In the genomic region with DNA sequence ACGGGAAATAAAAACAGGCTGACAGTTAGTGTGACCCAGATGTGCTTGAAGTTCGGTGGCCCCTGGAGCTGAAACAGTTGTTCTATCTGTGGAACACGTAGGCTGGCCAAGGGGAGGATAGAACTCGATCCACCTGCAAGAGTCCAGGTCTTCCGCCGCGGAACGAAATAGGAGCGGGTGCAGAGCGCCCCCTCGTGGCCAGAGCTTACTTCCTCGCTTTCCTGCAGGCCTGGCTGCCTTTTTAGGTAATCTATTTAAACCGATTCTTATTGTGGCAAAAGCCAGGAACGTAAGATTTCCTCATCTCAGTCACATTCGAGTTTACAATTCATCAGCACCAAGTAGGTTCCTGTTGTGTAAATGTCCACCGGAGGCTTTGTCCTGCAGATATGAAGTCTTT, we compare ENCODE assay signal across 8 mouse cellular contexts. TPM values are rescaled to one million over a fixed set of nuclear protein-coding genes. Genes with fewer than 3 reads are reported as not detected.
DNase-seq lines count a peak whose midpoint lies in the region; ATAC-seq and TF ChIP-seq lines count a peak whose summit lies in the region.

No protein-coding gene starts in this region.

- no peak overlapping the region for H3K4me3 ChIP-seq in C2C12 (ENCODE audit: insufficient read depth, poor library complexity, severe bottlenecking)
- H3K4me3 ChIP-seq in G1E (ENCODE audit: low read depth, low read length): no peak overlapping the region

- intact Hi-C loops in gastrocnemius, postnatal 14 days (cut with DNase I; ENCODE audit: low total_unique reads): no loop called here

- TF ChIP-seq CTCF in C2C12 (IDR thresholded peaks at IDR 0.05; ENCODE audit: control insufficient read depth, insufficient read depth, insufficient read length) (peak; percentile 70), G1E (IDR thresholded peaks at IDR 0.05; ENCODE audit: low read depth, low read length) (peak; percentile 79)

- peak; percentile 66 for DNase-seq in G1E (ENCODE audit: low spot score)
- DNase-seq in cerebellum, adult 9-10 months: peak; percentile 86
- DNase-seq in gastrocnemius, postnatal 14 days: peak; percentile 62
- peak; percentile 14 for DNase-seq in large intestine, adult 2 months (ENCODE audit: low read depth, low spot score)
- DNase-seq in lung, postnatal 4 days: peak; percentile 55 to 72
- peak; percentile 26 for DNase-seq in skeletal muscle tissue, adult 2 months (ENCODE audit: low read depth, low spot score)

- H3K27me3 ChIP-seq in C2C12 (ENCODE audit: control insufficient read depth, insufficient read depth, insufficient read length): peaks cover 64% of the 10 kb centered on the region
- H3K27me3 ChIP-seq in G1E (ENCODE audit: insufficient read depth, low read length): peaks cover 45% of the 10 kb centered on the region

- H3K36me3 ChIP-seq in C2C12 (ENCODE audit: control insufficient read depth, insufficient read depth) (no peaks in the 10 kb centered on the region), G1E (replicated peaks) (no peaks in the 10 kb centered on the region)

- no peak for ATAC-seq in G1E (ENCODE audit: extremely low read depth, insufficient number of reproducible peaks, low FRiP score, poor library complexity, severe bottlenecking)
- no peak for ATAC-seq in erythroid progenitor cell, adult 5-6 weeks (replicated peaks; ENCODE audit: low FRiP score, poor library complexity, severe bottlenecking)

- no peaks in the 10 kb centered on the region for H3K79me2 ChIP-seq in C2C12 (ENCODE audit: control insufficient read depth, insufficient read depth)

- H3ac ChIP-seq in C2C12 (ENCODE audit: control insufficient read depth, insufficient read length, low read depth): no peak overlapping the region

- 0 out of 2 replicates have a peak, but pooled peaks cover 3% of the 10 kb centered on the region for H3K9me3 ChIP-seq in G1E (replicated peaks)

- 3% methylated on average over 16 of the region's 16 CpGs for WGBS in large intestine, adult 2 months

- peaks cover 37% of the 10 kb centered on the region for H3K4me1 ChIP-seq in G1E (ENCODE audit: insufficient read depth, low read depth, low read length)

- no peaks in the 10 kb centered on the region for H3K79me3 ChIP-seq in C2C12 (ENCODE audit: low read depth)

TF ChIP-seq in C2C12, 6 proteins besides CTCF, POLR2A, EP300 and RAD21:
- TF ChIP-seq CEBPB (IDR thresholded peaks at IDR 0.05; ENCODE audit: low read depth) (no peak), MAX (IDR thresholded peaks at IDR 0.05) (no peak), FOSL1 (IDR thresholded peaks at IDR 0.05; ENCODE audit: insufficient read depth, low read length, poor library complexity, severe bottlenecking) (no peak), MYOD1 (IDR thresholded peaks at IDR 0.05; ENCODE audit: control insufficient read depth, insufficient read length, low read depth) (no peak), USF1 (IDR thresholded peaks at IDR 0.05; ENCODE audit: low read depth) (no peak), MYOG (IDR thresholded peaks at IDR 0.05; ENCODE audit: control insufficient read depth, extremely low read depth, insufficient read length) (no peak)

RNA-seq across cellular contexts. Expression of gene Dtx1, which starts 2.6 kb away (rescaled TPM):
- not detected for polyA plus RNA-seq in C2C12 (2012; fragmentation: generic; extraction: Trizol)
- not detected in 2 replicates for total RNA-seq in G1E (2014; fragmentation: Nextera tagmentation)
- 0.05 and 0.06 TPM in 2 replicates for total RNA-seq in G1E (2017)
- 0.03 and 0.09 TPM in 2 replicates for polyA plus RNA-seq in G1E (2012)
- total RNA-seq in gastrocnemius, postnatal 14 days (2021): under 1 TPM; 0.66 to 0.76 TPM
- 19.7 and 20.8 TPM in 2 replicates for polyA plus RNA-seq in large intestine, adult 2 months (2012; rRNA removed)
- 7.5 TPM in 1 of 2 replicates, not detected in the other for total RNA-seq in erythroid progenitor cell, adult 5-6 weeks (2015; ENCODE audit: low replicate concordance)
- 0.39 and 0.61 TPM in 2 replicates for total RNA-seq in erythroid progenitor cell, adult 5-6 weeks (2017; ENCODE audit: low replicate concordance)

RNA-seq across cellular contexts. Expression of gene Oas2, which starts 35.3 kb away (rescaled TPM):
- polyA plus RNA-seq in C2C12 (2012; fragmentation: generic; extraction: Trizol) (not detected), G1E (2012) (0.11 and 0.15 TPM in 2 replicates)
- total RNA-seq in G1E (2014; fragmentation: Nextera tagmentation) (1.7 and 3.5 TPM in 2 replicates), G1E (2017) (2.3 and 2.4 TPM in 2 replicates)
- under 1 TPM in 1 of 2 experiments, not detected in 1; 0.13 TPM for total RNA-seq in gastrocnemius, postnatal 14 days (2021)
- polyA plus RNA-seq in large intestine, adult 2 months (2012; rRNA removed): 3.9 and 6.4 TPM in 2 replicates
- total RNA-seq in erythroid progenitor cell, adult 5-6 weeks (2015; ENCODE audit: low replicate concordance): 5.0 and 12.3 TPM in 2 replicates
- 3.5 TPM in 2 replicates for total RNA-seq in erythroid progenitor cell, adult 5-6 weeks (2017; ENCODE audit: low replicate concordance)

Comparison
In these comparisons a context has a peak if more than half of its experiments do, and no peak if none do; other contexts are left out.
1. DNase-seq: peak in every context shown above with its lines; median percentile 86 in cerebellum, adult 9-10 months; 66 in G1E; 64 in lung, postnatal 4 days; 62 in gastrocnemius, postnatal 14 days; 26 in skeletal muscle tissue, adult 2 months; 14 in large intestine, adult 2 months.